Mouse (Mus musculus) hindbrain, embryonic 14.5 days (tissue): Measurements from ENCODE around the gene Hist1h2bk. TPM values are rescaled to one million over a fixed set of nuclear protein-coding genes. Genes with fewer than 3 reads are reported as not detected.

Source experiments
- ATAC-seq: fragments of 200-750 bp; cut with Nextera tagmentation; 2 replicates; pipeline ENCODE4 v1.8.0; 2017; ENCODE audit warnings: moderate number of reproducible peaks, mild to moderate bottlenecking, moderate TSS enrichment, moderate library complexity; ENCODE audit not compliant: low FRiP score
- DNase-seq: peaks from one replicate; pipeline ENCODE4 v3.0.0-alpha.2; 2015; ENCODE audit warnings: low spot score
- H3K27ac ChIP-seq: fragments of 300-500 bp; sonication (generic); 2 replicates; pipeline ENCODE4 v1.5.1; 2014; ENCODE audit warnings: mild to moderate bottlenecking, moderate library complexity
- H3K27me3 ChIP-seq: fragments of 300-500 bp; sonication (generic); 2 replicates; pipeline ENCODE4 v1.6.1; 2014; ENCODE audit warnings: mild to moderate bottlenecking, low read length, mixed read lengths; ENCODE audit not compliant: control insufficient read depth, insufficient read depth
- H3K36me3 ChIP-seq: fragments of 300-500 bp; sonication (generic); replicated peaks from 2 replicates; pipeline ENCODE4 v1.6.1; 2014; ENCODE audit not compliant: control insufficient read depth, insufficient read depth
- H3K4me1 ChIP-seq: fragments of 300-500 bp; sonication (generic); replicated peaks from 2 replicates; pipeline ENCODE4 v1.6.1; 2014; ENCODE audit warnings: antibody characterized with exemption, low read length, mixed read lengths; ENCODE audit not compliant: control insufficient read depth, insufficient read depth
- H3K4me2 ChIP-seq: fragments of 300-500 bp; sonication (generic); replicated peaks from 2 replicates; pipeline ENCODE4 v1.6.1; 2014; ENCODE audit warnings: mild to moderate bottlenecking, moderate library complexity
- H3K4me3 ChIP-seq: fragments of 300-500 bp; sonication (generic); replicated peaks from 2 replicates; pipeline ENCODE4 v1.5.1; 2014; ENCODE audit warnings: mild to moderate bottlenecking, low read length
- H3K9ac ChIP-seq: fragments of 300-500 bp; sonication (generic); 2 replicates; pipeline ENCODE4 v1.6.1; 2014
- H3K9me3 ChIP-seq: fragments of 300-500 bp; sonication (generic); 2 replicates; pipeline ENCODE4 v1.6.1; 2016; ENCODE audit warnings: low read length; ENCODE audit not compliant: control insufficient read depth
- WGBS: fragments of 180-500 bp; shearing (Covaris S2); extraction: QIAGEN DNeasy Blood & Tissue Kit; methylation state at CpG from one replicate; pipeline ENCODE4 v1.1.7; 2014; 5-methylcytosine and 5-hydroxymethylcytosine counted together
- polyA plus RNA-seq: library from polyadenylated mRNA; unstranded; fragments of >200 nt; fragmentation: Nextera tagmentation; extraction: Ambion mirVana; gene quantifications from 2 replicates; pipeline ENCODE4 v1.2.1, GENCODE M21; 2014

The Hist1h2bk gene
- polyA plus RNA-seq, 1 experiment from 2014 or later: 1.6 TPM

GRCm38 (mm10) chr13:22008707-22009106, 27.0 kb upstream of the Hist1h2bk start:
- H3K27me3 ChIP-seq: peaks cover 97% of the 10 kb centered on the region
- ATAC-seq: no peak
- H3K36me3 ChIP-seq: no peaks in the 10 kb centered on the region
- no peak overlapping the region for H3K4me3 ChIP-seq
- no peak overlapping the region for H3K4me2 ChIP-seq
- no peak for DNase-seq
- no peaks in the 10 kb centered on the region for H3K9me3 ChIP-seq
- peaks cover 15% of the 10 kb centered on the region for H3K4me1 ChIP-seq
- 70% methylated on average over 3 of the region's 3 CpGs for WGBS
- H3K9ac ChIP-seq: no peak overlapping the region
- no peak overlapping the region for H3K27ac ChIP-seq

GRCm38 (mm10) chr13:22009642-22010041, 26.0 kb upstream of the Hist1h2bk start, which contains the start of gene Prss16:
TSS of gene Prss16 (minus strand) at chr13:22009742.
- Histone ChIP-seq H3K9ac (no peak within 1 kb of the TSS), H3K4me1 (peaks cover 15% of the 10 kb centered on the region), H3K4me2 (no peak within 1 kb of the TSS), H3K36me3 (no peaks in the 10 kb centered on the region), H3K27ac (no peak within 1 kb of the TSS), H3K9me3 (no peaks in the 10 kb centered on the region), H3K27me3 (peaks cover 97% of the 10 kb centered on the region), H3K4me3 (no peak within 1 kb of the TSS)
- DNase-seq (no peak), ATAC-seq (no peak)
- 40% methylated on average over 6 of the region's 7 CpGs for WGBS

- H3K27ac ChIP-seq: no peak overlapping the region
- WGBS: 23% methylated on average over 13 of the region's 13 CpGs
- peaks cover 97% of the 10 kb centered on the region for H3K27me3 ChIP-seq
- DNase-seq (no peak), ATAC-seq (no peak)
- no peaks in the 10 kb centered on the region for H3K36me3 ChIP-seq
- H3K4me2 ChIP-seq: no peak overlapping the region
- H3K9me3 ChIP-seq: 0 out of 2 replicates have a peak, but pooled peaks cover 7% of the 10 kb centered on the region
- H3K4me3 ChIP-seq: no peak overlapping the region
- no peaks in the 10 kb centered on the region for H3K4me1 ChIP-seq
- H3K9ac ChIP-seq: no peak overlapping the region
These were observed 22.0 kb upstream of the Hist1h2bk start for GRCm38 (mm10) chr13:22013716-22014115.

GRCm38 (mm10) chr13:22014411-22014845, 21.2 kb upstream of the Hist1h2bk start:
- ATAC-seq (no peak), DNase-seq (no peak)
- no peak overlapping the region for H3K4me3 ChIP-seq
- WGBS: 16% methylated on average over 17 of the region's 17 CpGs
- H3K4me1 ChIP-seq: no peaks in the 10 kb centered on the region
- no peak overlapping the region for H3K9ac ChIP-seq
- no peak overlapping the region for H3K4me2 ChIP-seq
- no peaks in the 10 kb centered on the region for H3K36me3 ChIP-seq
- no peak overlapping the region for H3K27ac ChIP-seq
- 0 out of 2 replicates have a peak, but pooled peaks cover 7% of the 10 kb centered on the region for H3K9me3 ChIP-seq
- H3K27me3 ChIP-seq: peaks cover 97% of the 10 kb centered on the region

- peaks cover 97% of the 10 kb centered on the region for H3K27me3 ChIP-seq
- no peak overlapping the region for H3K27ac ChIP-seq
- no peak overlapping the region for H3K4me2 ChIP-seq
- 14% methylated on average over 27 of the region's 27 CpGs for WGBS
- no peaks in the 10 kb centered on the region for H3K36me3 ChIP-seq
- DNase-seq: peak; percentile 81
- ATAC-seq: peak; percentile 64; the same call in 1 of the 2 replicates
- H3K4me1 ChIP-seq: no peaks in the 10 kb centered on the region
- H3K9ac ChIP-seq: no peak overlapping the region
- H3K9me3 ChIP-seq: 0 out of 2 replicates have a peak, but pooled peaks cover 7% of the 10 kb centered on the region
- no peak overlapping the region for H3K4me3 ChIP-seq
These were observed 19.9 kb upstream of the Hist1h2bk start for GRCm38 (mm10) chr13:22015479-22016450.

GRCm38 (mm10) chr13:22019934-22020835, 15.5 kb upstream of the Hist1h2bk start:
- under 1% methylated on average over 44 of the region's 44 CpGs for WGBS
- ATAC-seq: no peak
- Histone ChIP-seq H3K9ac (0 out of 2 replicates have a peak overlapping the region, but pooled peaks have one; percentile 16), H3K4me2 (peak overlapping the region; percentile 51), H3K4me3 (peak overlapping the region; percentile 30), H3K36me3 (no peaks in the 10 kb centered on the region), H3K9me3 (0 out of 2 replicates have a peak, but pooled peaks cover 4% of the 10 kb centered on the region), H3K4me1 (no peaks in the 10 kb centered on the region), H3K27me3 (peaks cover 88% of the 10 kb centered on the region), H3K27ac (no peak overlapping the region)
- no peak for DNase-seq

- Histone ChIP-seq H3K9me3 (no peaks in the 10 kb centered on the region), H3K4me3 (peak overlapping the region; percentile 30), H3K4me1 (no peaks in the 10 kb centered on the region), H3K9ac (0 out of 2 replicates have a peak overlapping the region, but pooled peaks have one; percentile 16), H3K4me2 (peak overlapping the region; percentile 51), H3K27me3 (peaks cover 81% of the 10 kb centered on the region), H3K27ac (no peak overlapping the region), H3K36me3 (no peaks in the 10 kb centered on the region)
- 0% methylated on average over 8 of the region's 8 CpGs for WGBS
- DNase-seq: peak; percentile 78
- 0 out of 2 replicates have a peak, but pooled peaks have one; percentile 46 for ATAC-seq
These were observed 14.8 kb upstream of the Hist1h2bk start for GRCm38 (mm10) chr13:22020901-22021339.

- Histone ChIP-seq H3K9ac (no peak overlapping the region; the same call in 1 of the 2 replicates), H3K27ac (no peak overlapping the region), H3K36me3 (no peaks in the 10 kb centered on the region), H3K9me3 (no peaks in the 10 kb centered on the region), H3K4me3 (peak overlapping the region; percentile 30), H3K4me2 (peak overlapping the region; percentile 51), H3K4me1 (no peaks in the 10 kb centered on the region), H3K27me3 (peaks cover 74% of the 10 kb centered on the region)
- DNase-seq (peak; percentile 36), ATAC-seq (no peak)
- under 1% methylated on average over 11 of the region's 11 CpGs for WGBS
These were observed 14.1 kb upstream of the Hist1h2bk start for GRCm38 (mm10) chr13:22021581-22021980.
